Mouse (Mus musculus): ENCODE results near the gene Bag3.

- TF ChIP-seq CTCF (conservative IDR thresholded peaks at IDR 0.05; ENCODE audit: low read length) (peak; percentile 59), POU5F1 (IDR thresholded peaks at IDR 0.05; ENCODE audit: borderline replicate concordance, low read length) (no peak)
Observed at GRCm38 (mm10) chr7:128474322-128474721, 49.1 kb upstream of the Bag3 start.
